Mouse (Mus musculus) erythroblast, embryonic 14.5 days (primary cell): Measurements from ENCODE around the gene Fhl3. TPM values are rescaled to one million over a fixed set of nuclear protein-coding genes. Genes with fewer than 3 reads are reported as not detected.
"Not testable (repeated sequence)": the region's sequence is repeated elsewhere in the genome, so short reads cannot be mapped to it uniquely, and the experiment has no call there.

Source experiments
- H3K27me3 ChIP-seq: 2 replicates; pipeline ENCODE4 v1.6.1; 2012; ENCODE audit warnings: inconsistent platforms; ENCODE audit not compliant: control insufficient read depth
- H3K36me3 ChIP-seq: 2 replicates; pipeline ENCODE4 v1.6.1; 2012; ENCODE audit warnings: mild to moderate bottlenecking, inconsistent platforms; ENCODE audit not compliant: control insufficient read depth
- H3K4me1 ChIP-seq: 2 replicates; pipeline ENCODE4 v1.6.1; 2012; ENCODE audit warnings: inconsistent platforms; ENCODE audit not compliant: control insufficient read depth
- H3K4me3 ChIP-seq: replicated peaks from 2 replicates; pipeline ENCODE3; 2012; ENCODE audit warnings: moderate library complexity, mild to moderate bottlenecking, inconsistent platforms
- H3K9me3 ChIP-seq: 2 replicates; pipeline ENCODE4 v1.6.1; 2012; ENCODE audit warnings: low read length, inconsistent platforms, mixed read lengths; ENCODE audit not compliant: control insufficient read depth
- GATA1 ChIP-seq: IDR thresholded peaks from 2 replicates; pipeline ENCODE4 v1.6.1; 2012; ENCODE audit warnings: low read length, inconsistent platforms, mixed read lengths
- TAL1 ChIP-seq: IDR thresholded peaks from 3 replicates; pipeline ENCODE4 v1.6.1; 2012; ENCODE audit warnings: low read length, inconsistent platforms, mixed read lengths
- polyA plus RNA-seq: library from polyadenylated mRNA; stranded (reverse); fragments of >175 nt; gene quantifications from 2 replicates; pipeline ENCODE4 v1.2.3, GENCODE M21; 2012

Gene Fhl3
- polyA plus RNA-seq, 1 experiment = 0.05 TPM

DNA sequence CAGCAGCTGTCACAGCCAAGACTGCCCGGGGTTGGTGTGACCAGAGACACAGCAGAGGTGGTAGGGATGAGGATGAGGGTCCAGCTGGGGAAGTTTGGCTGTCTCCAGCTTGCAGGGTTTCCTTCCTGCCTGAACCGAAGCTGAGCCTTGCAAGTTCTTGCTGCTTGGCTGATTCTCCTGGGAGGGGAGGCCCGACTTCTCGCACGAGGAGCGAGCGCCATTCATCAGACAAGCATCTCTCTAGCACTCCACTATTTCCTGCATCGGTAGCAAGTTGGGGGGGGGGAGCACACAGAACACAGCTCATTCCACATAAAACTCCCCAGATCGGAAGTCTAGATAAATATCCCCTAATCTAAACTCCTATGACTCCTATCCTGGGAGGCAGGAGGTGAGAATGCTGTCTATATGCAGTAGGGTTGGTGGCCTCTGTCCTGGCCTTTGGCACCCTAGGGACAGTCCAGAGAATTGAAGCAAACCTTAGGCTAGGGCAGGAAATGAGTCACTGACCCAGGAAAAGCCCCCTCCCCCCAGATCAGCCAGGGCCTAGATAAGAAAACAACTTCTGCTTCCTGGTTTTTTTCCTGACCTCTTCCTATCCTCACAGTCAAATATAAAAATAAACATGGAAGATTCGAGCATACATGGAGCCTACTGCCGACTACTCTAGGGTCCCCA lies 4.4 kb downstream of the Fhl3 start:
- Histone ChIP-seq H3K4me1 (peaks cover 52% of the 10 kb centered on the region), H3K9me3 (no peaks in the 10 kb centered on the region), H3K27me3 (peaks cover 38% of the 10 kb centered on the region), H3K36me3 (peaks cover 10% of the 10 kb centered on the region; the same call in 1 of the 2 replicates), H3K4me3 (no peak overlapping the region)
- no peak for TF ChIP-seq GATA1

DNA sequence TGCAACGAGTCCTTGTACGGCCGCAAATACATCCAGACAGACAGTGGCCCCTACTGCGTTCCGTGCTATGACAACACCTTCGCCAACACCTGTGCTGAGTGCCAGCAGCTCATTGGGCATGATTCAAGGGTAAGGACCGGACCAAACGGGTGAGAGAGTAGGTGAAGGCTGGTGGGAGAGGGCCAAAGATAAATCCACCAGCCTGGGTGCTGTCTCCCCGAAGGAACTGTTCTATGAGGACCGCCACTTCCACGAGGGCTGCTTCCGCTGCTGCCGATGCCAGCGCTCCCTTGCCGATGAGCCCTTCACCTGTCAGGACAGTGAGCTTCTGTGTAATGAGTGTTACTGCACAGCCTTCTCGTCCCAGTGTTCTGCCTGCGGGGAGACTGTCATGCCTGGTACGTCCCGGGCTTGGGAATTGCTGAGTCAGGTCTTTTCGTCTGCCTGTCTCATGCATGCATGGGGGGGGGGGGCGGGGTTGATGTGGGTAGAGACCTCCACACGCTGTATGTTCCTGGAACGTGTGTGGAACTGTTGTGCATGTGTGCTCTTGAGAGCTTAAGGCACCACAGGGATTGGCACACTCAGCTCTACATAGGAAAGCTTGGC lies 5.3 kb downstream of the Fhl3 start:
- Histone ChIP-seq H3K4me3 (no peak overlapping the region), H3K9me3 (no peaks in the 10 kb centered on the region), H3K36me3 (peaks cover 10% of the 10 kb centered on the region; the same call in 1 of the 2 replicates), H3K27me3 (peaks cover 30% of the 10 kb centered on the region), H3K4me1 (peaks cover 52% of the 10 kb centered on the region)
- no peak for TF ChIP-seq GATA1
- no peak for TF ChIP-seq TAL1

DNA sequence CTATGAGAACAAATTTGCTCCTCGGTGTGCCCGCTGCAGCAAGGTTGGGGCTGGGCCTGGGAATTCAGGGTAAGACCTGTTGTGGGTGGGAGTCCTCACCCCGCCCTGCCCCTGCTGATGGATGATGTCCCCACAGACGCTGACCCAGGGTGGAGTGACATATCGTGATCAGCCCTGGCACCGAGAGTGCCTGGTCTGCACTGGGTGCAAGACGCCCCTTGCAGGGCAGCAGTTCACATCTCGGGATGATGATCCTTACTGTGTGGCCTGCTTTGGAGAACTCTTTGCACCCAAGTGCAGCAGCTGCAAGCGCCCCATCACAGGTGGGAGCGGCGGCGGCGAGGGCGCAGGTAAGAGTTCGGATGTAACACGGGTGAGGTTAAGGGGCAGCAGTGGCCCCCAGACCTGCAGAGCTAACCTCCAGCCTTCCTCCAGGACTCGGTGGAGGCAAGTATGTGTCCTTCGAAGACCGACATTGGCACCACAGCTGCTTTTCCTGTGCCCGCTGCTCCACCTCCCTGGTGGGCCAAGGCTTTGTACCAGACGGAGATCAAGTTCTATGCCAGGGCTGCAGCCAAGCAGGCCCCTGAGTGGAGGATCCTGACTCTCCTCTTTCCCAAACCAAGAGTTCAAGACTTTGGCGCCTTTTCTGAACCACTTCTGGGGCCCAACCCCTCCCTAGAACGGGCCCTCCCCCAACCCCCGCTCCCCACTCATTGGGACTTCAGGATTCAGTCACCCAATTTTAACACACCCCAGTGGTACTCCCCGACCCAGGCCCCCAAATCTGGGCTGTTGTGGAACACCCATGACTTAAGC lies 7.1 kb downstream of the Fhl3 start:
- H3K36me3 ChIP-seq, H3K9me3 ChIP-seq, H3K4me3 ChIP-seq: not testable (repeated sequence)
- Histone ChIP-seq H3K27me3 (peaks cover 18% of the 10 kb centered on the region), H3K4me1 (peaks cover 57% of the 10 kb centered on the region)

DNA sequence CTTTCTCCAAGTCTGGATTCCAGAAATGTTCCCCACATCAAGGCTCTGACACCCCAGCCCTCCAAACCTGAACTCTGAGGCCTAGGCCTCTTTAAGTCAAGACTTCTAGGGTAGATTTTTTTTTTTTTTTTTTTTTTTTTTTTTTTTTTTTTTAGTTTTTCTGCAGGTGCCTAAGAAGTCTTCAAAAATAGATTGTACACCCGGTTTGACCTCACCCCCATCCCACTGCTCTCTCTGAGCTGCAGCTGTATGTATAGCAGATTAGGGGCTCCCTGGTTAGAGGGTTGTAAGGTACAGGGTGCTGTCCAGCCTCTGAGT lies 7.7 kb downstream of the Fhl3 start:
- not testable (repeated sequence) for H3K36me3 ChIP-seq, H3K9me3 ChIP-seq, H3K4me3 ChIP-seq
- Histone ChIP-seq H3K27me3 (peaks cover 18% of the 10 kb centered on the region), H3K4me1 (peaks cover 62% of the 10 kb centered on the region)

DNA sequence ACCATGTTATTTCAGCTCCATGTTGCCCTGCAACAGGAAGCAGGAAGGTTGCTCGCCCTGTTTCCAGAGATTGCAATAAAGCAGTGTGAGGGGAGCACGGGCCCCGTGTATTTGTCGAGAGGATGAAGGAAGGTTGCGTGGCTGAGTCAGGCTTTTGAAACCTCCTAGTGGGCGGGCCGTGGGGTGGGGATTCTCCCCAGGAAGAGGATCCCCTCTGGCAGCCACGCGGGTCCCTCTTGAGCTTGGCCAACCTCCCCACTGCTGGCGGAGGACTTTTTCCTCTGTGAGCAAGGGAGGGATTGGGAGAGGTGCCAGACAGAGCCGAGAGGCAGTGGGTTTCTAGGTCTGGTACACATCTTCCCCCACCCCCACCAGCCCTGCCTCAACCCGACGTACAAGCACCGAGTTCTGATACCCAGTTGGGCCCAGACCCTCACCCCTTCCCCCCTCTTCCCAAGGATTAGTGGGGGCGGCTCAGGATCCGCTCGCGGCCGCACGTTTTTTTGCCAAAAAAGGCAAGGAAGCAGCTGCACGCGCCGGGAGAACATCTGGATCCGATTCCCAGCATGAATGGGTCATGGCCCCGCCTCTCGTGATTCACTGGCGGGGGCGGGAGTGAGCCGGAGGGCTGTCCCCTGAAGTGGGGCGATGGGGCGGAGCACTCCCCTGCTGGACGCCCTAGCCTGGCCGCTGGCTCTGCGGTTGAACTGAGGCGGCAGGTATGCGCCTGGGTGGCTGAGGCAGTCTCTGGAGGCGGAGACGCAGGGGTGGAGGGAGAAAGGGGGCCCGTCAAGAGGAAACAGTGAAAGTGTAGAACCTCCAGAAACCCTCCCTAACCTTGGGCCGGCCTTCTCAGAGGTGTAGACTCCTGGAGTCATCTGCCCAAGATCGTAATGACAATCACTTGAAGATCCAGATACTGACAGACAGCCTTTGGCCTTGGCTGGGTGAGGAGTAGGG lies 8.3 kb downstream of the Fhl3 start:
- H3K4me3 ChIP-seq = peak overlapping the region; percentile 65
- peaks cover 13% of the 10 kb centered on the region for H3K27me3 ChIP-seq
- H3K36me3 ChIP-seq = peaks cover 10% of the 10 kb centered on the region; the same call in 1 of the 2 replicates
- TF ChIP-seq GATA1 = no peak
- no peak for TF ChIP-seq TAL1
- H3K9me3 ChIP-seq = no peaks in the 10 kb centered on the region
- peaks cover 62% of the 10 kb centered on the region for H3K4me1 ChIP-seq

DNA sequence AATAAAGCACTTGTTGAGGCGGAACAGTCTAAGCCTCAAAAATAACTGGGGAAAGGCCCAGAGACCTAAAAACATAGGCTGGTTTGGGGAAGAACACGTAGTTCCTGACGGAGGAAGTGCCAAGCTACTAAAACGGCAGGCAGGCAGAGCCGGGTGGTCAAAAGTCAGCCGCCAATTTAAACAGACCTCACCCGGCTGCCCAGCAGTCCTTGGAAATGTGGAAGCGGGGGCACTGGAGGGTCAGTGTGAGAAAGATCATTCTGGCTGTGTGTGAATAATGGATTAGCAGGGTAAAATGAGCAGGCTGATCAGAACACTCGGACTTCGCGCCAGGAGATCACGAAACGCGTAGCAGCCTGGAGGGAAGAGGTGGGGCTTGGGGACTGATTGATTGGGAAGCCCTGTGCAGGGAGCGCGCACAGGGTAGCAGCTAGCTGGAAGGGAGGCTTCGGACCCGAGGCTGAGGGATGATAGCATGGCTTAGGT lies 9.5 kb downstream of the Fhl3 start:
- H3K27me3 ChIP-seq = peaks cover 2% of the 10 kb centered on the region
- no peak for TF ChIP-seq GATA1
- no peak for TF ChIP-seq TAL1
- H3K36me3 ChIP-seq = peaks cover 10% of the 10 kb centered on the region; the same call in 1 of the 2 replicates
- no peaks in the 10 kb centered on the region for H3K9me3 ChIP-seq
- H3K4me3 ChIP-seq = peak overlapping the region; percentile 57
- peaks cover 67% of the 10 kb centered on the region for H3K4me1 ChIP-seq

DNA sequence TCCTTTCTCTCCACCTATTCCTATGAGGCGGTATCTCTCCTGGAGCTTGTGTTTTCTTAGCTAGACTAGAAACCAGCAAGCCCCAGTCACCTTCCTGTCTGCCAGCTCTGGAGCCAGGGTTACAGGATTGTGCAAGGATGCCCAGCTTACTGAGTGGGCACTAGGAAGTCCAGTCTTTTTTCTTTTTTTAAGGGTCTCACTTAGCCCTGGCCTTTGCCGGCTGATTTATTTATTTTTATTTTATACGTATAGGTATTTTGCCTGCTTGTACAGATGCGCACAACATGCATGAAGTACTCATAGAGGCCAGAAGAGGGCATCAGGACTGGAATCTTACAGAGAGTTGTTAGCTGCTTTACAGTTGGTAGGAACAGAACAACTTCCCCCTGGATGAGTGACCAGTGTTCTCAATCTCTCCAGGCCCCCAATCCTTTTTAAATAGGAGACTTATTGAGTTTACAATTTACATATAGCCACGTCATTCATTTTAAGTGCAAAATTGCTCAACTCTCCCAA lies 10.3 kb downstream of the Fhl3 start:
- peaks cover 73% of the 10 kb centered on the region for H3K4me1 ChIP-seq

DNA sequence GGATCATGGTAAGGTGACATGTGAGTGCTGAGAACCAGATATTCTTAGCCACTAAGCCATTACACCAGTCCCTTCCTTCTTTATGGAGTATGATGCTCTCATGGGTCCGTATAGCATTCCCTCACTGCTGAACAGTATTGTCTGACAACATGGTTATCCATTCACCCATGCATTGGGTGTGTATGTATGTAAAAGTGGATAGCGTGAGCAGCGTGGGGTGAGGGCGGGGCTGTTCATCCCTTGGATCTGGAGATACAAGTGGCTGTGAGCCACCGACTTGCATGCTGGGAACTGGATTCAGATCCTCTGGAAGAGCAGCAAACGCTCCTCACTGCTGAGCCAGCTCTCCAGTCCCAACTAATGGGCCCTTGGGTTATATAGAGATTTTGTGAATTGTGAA lies 12.1 kb downstream of the Fhl3 start:
- peak overlapping the region; percentile 4 for H3K4me3 ChIP-seq
- peaks cover 20% of the 10 kb centered on the region for H3K36me3 ChIP-seq
- H3K27me3 ChIP-seq = no peaks in the 10 kb centered on the region
- TF ChIP-seq GATA1 (no peak), TAL1 (peak; percentile 65)
- no peaks in the 10 kb centered on the region for H3K9me3 ChIP-seq
- peaks cover 75% of the 10 kb centered on the region for H3K4me1 ChIP-seq

More for the DNA sequence above, 10.3 kb downstream of the Fhl3 start:
- Histone ChIP-seq H3K4me3 (no peak overlapping the region), H3K27me3 (no peaks in the 10 kb centered on the region), H3K9me3 (no peaks in the 10 kb centered on the region), H3K36me3 (peaks cover 11% of the 10 kb centered on the region)
- no peak for TF ChIP-seq TAL1
- no peak for TF ChIP-seq GATA1

DNA sequence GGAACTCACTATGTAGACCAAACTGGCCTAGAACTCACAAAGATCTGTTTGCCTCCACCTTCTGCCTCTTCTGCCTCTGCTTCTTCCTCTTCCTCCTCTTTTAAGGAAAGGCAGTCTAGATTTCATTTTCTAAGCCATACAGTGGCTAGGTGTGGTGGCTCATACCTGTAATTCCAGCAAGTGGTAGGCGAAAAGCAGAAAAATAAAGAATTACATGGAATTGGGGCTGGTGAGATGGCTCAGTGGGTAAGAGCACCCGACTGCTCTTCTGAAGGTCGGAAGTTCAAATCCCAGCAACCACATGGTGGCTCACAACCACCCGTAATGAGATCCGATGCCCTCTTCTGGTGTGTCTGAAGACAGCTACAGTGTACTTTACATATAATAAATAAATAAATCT lies 13.3 kb downstream of the Fhl3 start:
- not testable (repeated sequence) for H3K27me3 ChIP-seq, H3K9me3 ChIP-seq
- H3K4me3 ChIP-seq = peak overlapping the region; percentile 99
- H3K4me1 ChIP-seq = peaks cover 67% of the 10 kb centered on the region
- peaks cover 32% of the 10 kb centered on the region for H3K36me3 ChIP-seq
